Mouse (Mus musculus): ENCODE measurements at regions not wholly inside any gene's neighbourhood (a gene's known extent, or its start where the extent isn't known, plus 50 kb on each side); places are given as distances from the start of the nearest gene placed in this dataset.

DNA sequence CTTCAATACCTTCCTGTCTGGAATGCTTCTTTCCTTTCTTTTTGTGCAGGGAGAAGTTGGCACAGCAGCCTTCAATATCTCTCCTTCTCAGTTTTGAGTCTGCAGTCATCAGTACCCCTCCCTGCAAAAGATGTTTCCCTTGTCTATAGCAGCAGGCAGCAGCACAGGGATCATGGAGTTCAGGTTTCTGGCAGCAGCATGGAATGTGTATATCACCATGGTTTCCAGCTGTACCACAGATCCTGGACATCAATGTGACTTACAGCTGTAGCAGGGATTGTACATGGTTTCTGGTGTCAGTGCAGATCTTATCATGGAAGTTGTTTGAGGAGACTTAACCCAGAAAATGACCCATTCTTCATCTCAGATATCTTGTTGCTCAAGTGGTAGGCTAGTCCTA, 331.7 kb downstream of the Bmp2 start:
- no peak for ATAC-seq (replicated peaks; ENCODE audit: low FRiP score)

GRCm38 (mm10) chr2:133906269-133906668, 354.3 kb downstream of the Bmp2 start:
- no peak overlapping the region for H3K27ac ChIP-seq (ENCODE audit: low read depth, low read length)
- no peak overlapping the region for H3K9ac ChIP-seq (ENCODE audit: low read length)
- H3K27me3 ChIP-seq (ENCODE audit: control insufficient read depth, insufficient read depth, low read length): no peaks in the 10 kb centered on the region
- WGBS: 84% methylated on average over 6 of the region's 6 CpGs
- no peak overlapping the region for H3K4me3 ChIP-seq (ENCODE audit: low read depth, low read length)
- ATAC-seq (replicated peaks; ENCODE audit: low FRiP score) (no peak), DNase-seq (ENCODE audit: low spot score) (no peak)
- H3K36me3 ChIP-seq (ENCODE audit: control insufficient read depth, insufficient read depth, low read length): no peaks in the 10 kb centered on the region
- no peaks in the 10 kb centered on the region for H3K4me1 ChIP-seq (replicated peaks; ENCODE audit: control insufficient read depth, insufficient read depth, low read length)
- H3K4me2 ChIP-seq (ENCODE audit: low read depth, low read length, severe bottlenecking): no peak overlapping the region
- H3K9me3 ChIP-seq (ENCODE audit: control insufficient read depth, low read length): no peaks in the 10 kb centered on the region

More for the DNA sequence above, 331.7 kb downstream of the Bmp2 start:
- H3K27me3 ChIP-seq (ENCODE audit: control insufficient read depth, insufficient read depth, low read length): no peaks in the 10 kb centered on the region
- no peak for DNase-seq (ENCODE audit: low spot score)
- no peak overlapping the region for H3K27ac ChIP-seq (ENCODE audit: low read depth, low read length)
- H3K36me3 ChIP-seq (ENCODE audit: control insufficient read depth, insufficient read depth, low read length): no peaks in the 10 kb centered on the region
- no peak overlapping the region for H3K4me2 ChIP-seq (ENCODE audit: low read depth, low read length, severe bottlenecking)
- H3K4me1 ChIP-seq (replicated peaks; ENCODE audit: control insufficient read depth, insufficient read depth, low read length): no peaks in the 10 kb centered on the region
- no peaks in the 10 kb centered on the region for H3K9me3 ChIP-seq (ENCODE audit: control insufficient read depth, low read length)
- no peak overlapping the region for H3K9ac ChIP-seq (ENCODE audit: low read length)
- H3K4me3 ChIP-seq (ENCODE audit: low read depth, low read length): no peak overlapping the region
